Mouse (Mus musculus) adipocyte (in vitro differentiated cells): Measurements from ENCODE around the gene Nid2.

Source experiments
- DNase-seq: peaks from one replicate; pipeline ENCODE4 v3.0.0-alpha.2; 2016; ENCODE audit warnings: low spot score

The Nid2 gene

GRCm38 (mm10) chr14:19744876-19745275 lies 6.2 kb upstream of the Nid2 start:
- DNase-seq = no peak

- no peak for DNase-seq
Measured at GRCm38 (mm10) chr14:19746232-19746631, 4.8 kb upstream of the Nid2 start.

- no peak for DNase-seq
Measured at GRCm38 (mm10) chr14:19746731-19747130, 4.3 kb upstream of the Nid2 start.

- no peak for DNase-seq
Measured at GRCm38 (mm10) chr14:19749743-19750142, 1.3 kb upstream of the Nid2 start.

GRCm38 (mm10) chr14:19750411-19751024 lies 547 bp upstream of the Nid2 start:
- DNase-seq = no peak

- DNase-seq = no peak
Measured at GRCm38 (mm10) chr14:19752276-19752675, 1.2 kb downstream of the Nid2 start.

GRCm38 (mm10) chr14:19759277-19760193 lies 8.5 kb downstream of the Nid2 start:
- no peak for DNase-seq

GRCm38 (mm10) chr14:19760721-19761120 lies 9.7 kb downstream of the Nid2 start:
- DNase-seq = no peak

GRCm38 (mm10) chr14:19762014-19762413 lies 10.9 kb downstream of the Nid2 start:
- DNase-seq = no peak

- DNase-seq = peak; percentile 21
Measured at GRCm38 (mm10) chr14:19763527-19763926, 12.5 kb downstream of the Nid2 start.

GRCm38 (mm10) chr14:19764331-19764730 lies 13.3 kb downstream of the Nid2 start:
- no peak for DNase-seq

GRCm38 (mm10) chr14:19765539-19766379 lies 14.7 kb downstream of the Nid2 start:
- no peak for DNase-seq

GRCm38 (mm10) chr14:19766380-19766649 lies 15.2 kb downstream of the Nid2 start:
- DNase-seq = no peak

GRCm38 (mm10) chr14:19768648-19769047 lies 17.6 kb downstream of the Nid2 start:
- no peak for DNase-seq

- peak; percentile 89 for DNase-seq
Measured at GRCm38 (mm10) chr14:19769441-19770200, 18.6 kb downstream of the Nid2 start.

GRCm38 (mm10) chr14:19771173-19771572 lies 20.1 kb downstream of the Nid2 start:
- no peak for DNase-seq

- no peak for DNase-seq
Measured at GRCm38 (mm10) chr14:19774036-19774628, 23.1 kb downstream of the Nid2 start.

GRCm38 (mm10) chr14:19775491-19775890 lies 24.4 kb downstream of the Nid2 start:
- DNase-seq = no peak

- no peak for DNase-seq
Measured at GRCm38 (mm10) chr14:19776179-19776578, 25.1 kb downstream of the Nid2 start.

- DNase-seq = no peak
Measured at GRCm38 (mm10) chr14:19776890-19777289, 25.8 kb downstream of the Nid2 start.

- no peak for DNase-seq
Measured at GRCm38 (mm10) chr14:19777365-19777764, 26.3 kb downstream of the Nid2 start.

- no peak for DNase-seq
Measured at GRCm38 (mm10) chr14:19777945-19778344, 26.9 kb downstream of the Nid2 start.
